Mouse (Mus musculus) embryonic facial prominence, embryonic 13.5 days (tissue): ENCODE results near the gene Sphk1. TPM values are rescaled to one million over a fixed set of nuclear protein-coding genes. Genes with fewer than 3 reads are reported as not detected.

ENCODE experiments used
- polyA plus RNA-seq: library from polyadenylated mRNA; unstranded; fragments of >200 nt; fragmentation: Nextera tagmentation; extraction: Ambion mirVana; gene quantifications from 2 replicates; pipeline ENCODE4 v1.2.1, GENCODE M21; 2015

Sphk1 gene
- polyA plus RNA-seq, 1 experiment from 2014 or later, result 6.1 TPM

Other genes starting within 250 kb of the Sphk1 start
- gene Galr2, start 250.0 kb upstream of the Sphk1 start, polyA plus RNA-seq, result 0.18 TPM in 1 of 2 replicates, not detected in the other
- gene Exoc7, start 223.7 kb upstream of the Sphk1 start, polyA plus RNA-seq, result 71.7 and 79.4 TPM in 2 replicates
- gene Foxj1, start 195.5 kb upstream of the Sphk1 start, polyA plus RNA-seq, result 0.80 and 1.4 TPM in 2 replicates
- 10.2 and 16.5 TPM in 2 replicates for gene Rnf157, start 117.9 kb upstream of the Sphk1 start, polyA plus RNA-seq
- 26.4 and 35.2 TPM in 2 replicates for gene Ubald2, start 96.8 kb upstream of the Sphk1 start, polyA plus RNA-seq
- gene Qrich2, start 64.7 kb upstream of the Sphk1 start, polyA plus RNA-seq, result 0.19 and 0.55 TPM in 2 replicates
- gene Prpsap1, start 36.7 kb upstream of the Sphk1 start, polyA plus RNA-seq, result 186 and 193 TPM in 2 replicates
- 9.7 and 11.5 TPM in 2 replicates for gene Ube2o, start 50.5 kb downstream of the Sphk1 start, polyA plus RNA-seq
- gene Aanat, start 55.5 kb downstream of the Sphk1 start, polyA plus RNA-seq, result not detected in 2 replicates
- 4.2 and 4.3 TPM in 2 replicates for gene Rhbdf2, start 96.1 kb downstream of the Sphk1 start, polyA plus RNA-seq
- gene Prcd, start 122.6 kb downstream of the Sphk1 start, polyA plus RNA-seq, result 0.69 and 0.80 TPM in 2 replicates
- gene Cygb, start 123.4 kb downstream of the Sphk1 start, polyA plus RNA-seq, result 7.1 and 7.9 TPM in 2 replicates
- gene St6galnac1, start 244.6 kb downstream of the Sphk1 start, polyA plus RNA-seq, result not detected in 2 replicates